Mouse (Mus musculus): ENCODE measurements around the gene Mylk.

Gene Mylk

DNA sequence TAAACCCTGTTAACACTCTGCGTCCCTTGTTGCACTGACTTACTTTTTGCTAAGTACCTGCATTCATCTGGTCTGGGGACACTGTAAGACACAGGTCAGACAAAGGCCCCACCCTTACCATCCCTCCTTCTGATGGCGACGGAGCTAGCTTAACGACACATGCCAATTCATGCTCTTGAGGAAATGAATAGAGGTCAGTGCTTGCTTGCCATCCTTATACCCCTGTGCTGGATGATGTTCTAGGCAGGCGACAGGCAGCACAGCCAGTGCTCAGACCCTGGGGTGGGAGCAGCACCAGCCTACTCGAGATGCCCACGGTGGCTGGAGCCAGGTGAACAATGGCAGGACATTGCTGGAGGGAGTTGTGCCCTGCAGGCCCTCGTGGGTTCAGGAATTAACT is 157.8 kb downstream of the Mylk start:
- DNase-seq (ENCODE audit: low spot score): no peak

DNA sequence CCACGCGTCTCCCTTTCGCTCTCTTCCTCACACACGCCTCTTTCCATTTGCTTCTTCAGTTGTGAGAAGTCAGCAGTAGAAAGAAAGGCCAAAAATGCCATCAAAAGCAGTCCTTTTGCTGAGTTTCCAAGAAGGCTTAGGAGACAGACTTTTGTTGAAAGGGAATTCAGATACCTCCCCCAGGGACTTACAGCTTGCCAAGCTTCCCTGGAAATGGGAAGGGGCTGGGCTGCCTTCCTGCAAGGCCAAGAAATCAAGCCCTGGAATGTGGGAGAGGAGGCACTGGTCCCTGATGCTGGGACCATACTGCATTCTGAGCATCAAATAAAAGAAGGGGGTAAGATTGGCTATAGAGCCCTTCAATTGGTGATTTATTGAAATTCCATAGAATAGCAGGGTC is 159.9 kb downstream of the Mylk start:
- DNase-seq (ENCODE audit: low spot score): no peak

DNA sequence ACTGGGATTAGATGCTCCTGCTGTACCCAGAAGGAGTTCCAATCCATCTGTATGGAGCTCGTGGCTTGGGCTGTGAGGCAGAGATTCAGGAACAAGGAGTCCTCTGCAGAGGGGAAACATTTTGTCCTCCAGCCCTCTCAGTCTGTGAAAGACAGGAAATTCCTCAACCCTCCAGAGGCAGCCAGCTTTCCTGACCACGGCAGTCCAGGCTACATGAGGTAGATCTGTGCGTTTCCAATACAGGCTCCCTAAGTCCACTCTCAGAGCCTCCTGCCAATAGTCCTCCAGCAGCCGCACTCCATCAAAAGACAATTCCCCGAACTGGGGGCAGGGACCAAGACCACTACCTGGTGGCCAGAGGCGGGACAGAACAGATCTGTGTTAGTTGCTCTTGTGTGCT is 164.4 kb downstream of the Mylk start:
- DNase-seq (ENCODE audit: low spot score): no peak

DNA sequence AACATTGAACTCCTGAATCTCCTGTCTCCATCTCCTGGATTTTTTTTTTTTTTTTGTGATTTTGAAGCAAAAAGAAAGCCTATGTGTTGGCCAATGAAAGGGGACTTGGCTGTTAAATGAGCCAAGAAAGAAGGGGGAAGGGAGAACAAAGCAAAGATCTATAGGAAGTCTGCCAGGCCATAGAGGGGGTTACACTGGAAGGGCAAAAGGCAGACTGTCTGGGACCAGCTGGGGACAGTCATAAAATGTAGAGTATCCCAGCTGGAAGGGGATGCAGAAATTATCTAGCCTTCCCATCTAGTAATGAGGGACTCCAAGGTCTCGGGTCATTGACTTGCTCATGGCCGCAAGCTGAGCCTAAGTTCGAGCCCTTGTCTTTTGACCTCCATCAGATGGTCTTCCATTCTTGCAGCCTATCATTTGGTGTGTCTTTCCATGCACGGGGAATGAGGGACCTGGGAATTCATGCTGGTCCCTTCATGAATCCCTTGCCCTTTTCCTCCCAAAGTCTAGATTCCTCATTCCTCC is 172.4 kb downstream of the Mylk start:
- no peak for DNase-seq (ENCODE audit: low spot score)

DNA sequence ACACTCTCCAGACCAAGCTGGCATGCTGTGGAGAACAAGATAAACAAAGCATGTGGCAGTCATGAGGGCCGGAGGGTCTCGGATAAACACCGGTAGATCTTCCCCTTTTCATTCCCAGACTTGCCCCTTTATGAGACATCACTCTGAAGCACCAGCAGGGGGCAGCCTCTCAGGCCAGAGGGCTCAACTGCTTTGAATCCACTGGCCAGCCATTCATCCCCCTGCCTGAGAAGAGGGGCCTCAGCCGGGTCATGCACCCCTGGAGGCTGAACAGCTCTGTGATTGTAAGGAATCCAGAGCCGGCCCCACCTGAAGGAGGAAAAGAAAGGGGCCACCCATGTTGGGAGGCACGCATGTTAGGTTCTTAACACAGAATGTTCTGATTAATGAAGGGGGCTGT is 175.2 kb downstream of the Mylk start:
- DNase-seq (ENCODE audit: low spot score): peak; percentile 85

DNA sequence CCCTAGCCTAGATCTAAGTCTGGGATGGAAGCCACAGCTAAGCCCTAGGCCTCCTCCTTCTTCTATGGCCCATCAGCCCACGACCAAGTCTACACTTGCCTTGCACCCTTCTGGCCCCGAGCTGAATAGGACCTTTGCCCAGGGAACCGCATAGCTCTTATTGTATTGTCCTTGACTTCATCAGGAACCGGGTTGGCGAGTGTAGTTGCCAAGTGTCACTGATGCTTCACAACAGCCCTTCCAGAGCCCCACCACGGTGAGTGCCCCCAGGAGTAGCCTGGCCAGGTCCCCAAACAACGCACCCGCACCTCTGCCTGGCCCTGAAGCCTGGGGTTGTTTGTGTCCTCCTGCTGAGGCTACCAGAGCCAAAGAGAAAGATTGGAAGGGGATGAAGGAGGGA is 175.9 kb downstream of the Mylk start:
- DNase-seq (ENCODE audit: low spot score): no peak

DNA sequence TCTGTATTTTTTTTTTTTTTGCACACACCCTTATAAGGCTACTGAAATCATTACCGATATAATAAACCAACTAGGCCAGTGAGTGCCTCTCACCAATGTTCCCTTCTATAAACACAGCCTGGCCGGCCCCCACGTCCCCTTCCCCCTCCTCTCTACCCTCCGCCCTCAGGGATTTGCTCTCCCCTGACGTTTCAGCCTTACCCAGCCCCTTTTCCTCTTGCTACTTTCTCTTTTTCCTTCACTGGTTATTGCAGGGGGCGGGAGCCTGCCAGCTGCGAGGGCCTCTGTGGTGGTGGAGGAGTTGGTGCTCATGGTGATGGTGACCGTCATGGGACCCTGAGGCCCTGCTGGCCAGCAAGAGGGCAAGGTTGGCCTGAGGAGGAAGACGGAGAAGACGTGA is 176.3 kb downstream of the Mylk start:
- no peak for DNase-seq (ENCODE audit: low spot score)

DNA sequence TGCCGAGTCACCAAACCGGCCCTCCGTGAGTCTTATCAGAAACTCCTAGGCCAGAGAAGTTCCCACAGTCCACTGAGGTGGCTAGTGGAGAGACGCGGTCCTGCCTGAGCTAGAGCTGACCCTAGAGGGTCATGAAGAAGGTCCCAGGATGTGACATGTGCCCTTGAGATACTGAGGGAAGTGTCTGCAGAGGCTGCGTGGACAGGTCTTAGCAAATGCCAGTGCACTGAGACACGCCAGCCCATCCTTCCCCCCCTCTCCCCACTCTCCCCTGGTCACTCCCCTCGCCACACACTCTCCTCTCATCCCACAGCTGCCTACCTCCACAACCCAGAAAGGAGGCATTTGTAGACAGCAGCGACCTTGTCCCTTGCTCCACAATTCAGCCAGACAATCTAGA is 178.6 kb downstream of the Mylk start:
- no peak for DNase-seq (ENCODE audit: low spot score)

DNA sequence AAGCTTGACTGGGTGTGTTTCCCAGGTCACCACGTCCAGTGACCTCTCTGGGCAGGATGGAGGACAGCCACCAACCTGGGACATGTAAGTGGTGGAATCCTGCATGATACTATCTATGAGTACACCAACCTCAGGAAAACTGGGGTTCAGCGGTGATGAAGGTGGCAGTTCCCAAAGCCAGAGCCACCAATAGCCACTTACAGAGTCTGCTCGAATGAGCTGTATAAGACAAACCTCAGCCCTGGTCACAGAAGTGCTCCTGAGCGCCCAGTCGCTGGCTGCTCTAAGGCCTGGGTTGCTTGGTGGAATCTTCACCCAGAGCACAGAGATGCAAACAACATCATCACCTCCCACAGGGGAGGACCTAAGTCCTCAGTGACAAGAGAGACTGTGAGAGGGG is 179.3 kb downstream of the Mylk start:
- no peak for DNase-seq (ENCODE audit: low spot score)

DNA sequence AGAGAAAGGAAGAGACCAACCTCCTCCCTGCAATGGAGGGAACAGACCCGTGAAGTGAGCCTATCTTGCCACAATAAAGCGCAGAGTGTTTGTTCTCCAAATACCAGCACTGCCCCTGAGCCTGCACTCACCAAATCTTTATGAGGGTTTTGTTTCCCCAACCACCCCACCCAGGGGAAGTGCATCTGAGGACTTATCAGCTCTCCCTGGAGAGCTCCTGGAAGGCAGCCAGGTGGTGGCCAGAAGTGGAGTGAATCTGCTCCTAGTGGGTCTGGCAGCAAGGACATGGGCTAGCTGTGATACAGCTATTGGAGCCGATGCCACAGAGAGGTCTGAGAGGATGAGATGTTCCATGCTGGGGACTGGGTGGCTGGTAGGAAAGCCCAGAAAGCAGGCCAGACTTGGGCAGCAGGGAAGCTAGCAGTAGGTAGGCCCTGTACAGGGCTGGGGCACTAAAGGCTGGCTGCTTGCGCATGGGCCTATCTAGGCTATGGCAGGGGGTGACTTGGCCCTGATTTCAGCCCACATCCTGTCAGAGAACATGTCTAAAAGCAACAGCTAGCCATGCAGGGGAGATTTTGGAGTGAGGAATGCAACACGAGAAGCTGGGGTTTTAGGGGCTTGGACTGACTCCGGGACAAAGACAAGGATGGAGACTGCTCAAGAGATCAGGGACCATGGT is 180.1 kb downstream of the Mylk start:
- no peak for DNase-seq (ENCODE audit: low spot score)

DNA sequence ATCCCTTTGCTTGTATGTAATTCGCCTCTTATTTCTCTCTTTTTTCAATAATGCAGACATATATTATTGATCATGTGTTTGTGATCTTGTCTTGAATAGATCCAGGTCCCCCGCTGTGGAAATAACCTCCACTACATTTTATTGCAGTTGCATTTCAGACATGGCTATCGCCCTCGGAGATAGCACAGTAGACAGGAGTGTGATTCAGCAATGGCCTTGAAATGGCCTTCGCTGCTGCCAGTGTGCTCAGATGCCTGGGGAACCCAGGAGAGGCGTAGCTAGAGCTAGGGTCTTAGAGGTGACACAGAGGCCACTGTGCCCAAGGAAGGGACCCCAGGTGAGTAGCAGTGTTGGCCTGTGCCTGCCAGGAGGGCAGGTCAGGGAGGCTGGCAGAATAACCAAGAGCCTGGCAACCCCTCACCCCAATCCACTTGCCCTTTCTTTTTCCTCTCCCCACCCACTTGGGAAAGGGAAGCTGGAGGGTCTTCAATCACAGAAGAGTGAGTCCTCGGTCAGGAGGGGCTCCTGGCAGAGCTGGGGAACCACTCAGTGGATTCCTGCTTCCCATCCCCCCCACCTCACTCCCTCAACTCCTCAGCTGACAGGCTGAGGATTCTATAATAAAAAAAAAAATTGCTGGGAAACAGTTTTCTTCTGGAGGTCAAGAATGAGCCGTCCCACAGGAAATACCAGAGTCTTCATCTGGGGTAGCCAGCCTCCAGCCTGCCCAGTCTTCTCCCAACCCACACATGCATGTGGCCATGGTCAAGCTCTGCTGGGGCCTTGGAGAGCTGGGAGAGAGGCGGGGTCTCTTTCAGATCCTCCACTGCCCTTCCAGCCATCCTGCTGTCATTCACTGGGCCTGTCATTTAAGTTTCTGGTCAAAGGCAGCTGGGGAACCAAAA is 181.8 kb downstream of the Mylk start:
- no peak for DNase-seq (ENCODE audit: low spot score)

DNA sequence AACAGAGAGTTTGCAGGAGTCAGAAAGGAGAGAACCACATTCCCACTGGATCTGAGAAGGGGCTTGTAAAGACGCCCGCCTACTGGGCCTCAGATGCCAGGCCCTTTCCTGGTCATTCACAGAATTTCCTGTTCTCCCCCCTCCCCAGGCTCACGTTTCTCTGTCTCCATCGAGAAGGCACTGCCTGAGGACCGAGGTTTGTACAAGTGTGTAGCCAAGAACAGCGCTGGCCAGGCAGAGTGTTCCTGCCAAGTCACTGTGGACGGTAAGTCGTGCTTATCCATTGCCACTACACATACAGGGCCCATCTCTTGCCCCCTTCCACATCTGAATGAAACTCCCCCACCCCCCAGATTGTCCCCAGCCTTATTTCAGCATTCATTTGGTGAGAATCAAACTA is 184.7 kb downstream of the Mylk start:
- no peak for DNase-seq (ENCODE audit: low spot score)

DNA sequence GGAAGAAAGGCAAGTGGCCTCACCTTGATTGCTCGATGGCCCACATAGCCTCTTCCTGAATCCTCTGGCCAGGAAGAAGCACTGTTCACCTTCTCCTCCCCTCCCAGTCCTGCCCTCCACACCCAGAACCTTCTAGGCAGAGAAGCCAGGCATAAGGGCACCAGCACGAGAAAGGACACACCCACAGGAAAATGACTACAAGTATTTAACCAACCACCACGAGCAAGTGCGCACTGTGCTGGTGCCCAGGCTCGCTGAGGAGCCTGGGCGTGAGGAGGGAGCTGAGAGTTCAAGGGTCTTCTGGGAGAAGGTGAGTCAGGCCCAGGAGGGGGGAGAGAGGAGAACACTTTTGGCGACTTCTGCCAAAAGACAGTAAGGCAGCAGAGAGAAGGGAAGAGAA is 185.1 kb downstream of the Mylk start:
- no peak for DNase-seq (ENCODE audit: low spot score)

DNA sequence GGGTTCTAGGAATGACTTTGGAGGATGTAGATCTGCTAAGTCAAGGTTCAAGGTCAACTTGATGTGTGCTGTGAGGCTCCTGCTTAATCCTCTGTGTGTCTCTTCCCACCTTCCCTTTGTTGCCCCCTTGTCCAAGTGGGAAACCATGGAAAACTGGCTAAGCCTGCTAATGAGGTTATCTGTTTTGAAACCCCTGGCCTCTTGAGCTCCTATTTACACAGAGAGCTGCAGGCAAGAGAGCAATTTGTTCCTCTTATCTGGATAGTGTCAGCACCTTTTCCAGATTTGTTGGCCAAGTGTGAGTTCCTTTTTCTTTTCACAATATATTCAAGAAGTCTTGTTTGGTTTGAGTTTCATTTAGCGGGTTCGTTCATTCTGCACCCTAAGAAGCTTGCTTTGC is 186.3 kb downstream of the Mylk start:
- no peak for DNase-seq (ENCODE audit: low spot score)

DNA sequence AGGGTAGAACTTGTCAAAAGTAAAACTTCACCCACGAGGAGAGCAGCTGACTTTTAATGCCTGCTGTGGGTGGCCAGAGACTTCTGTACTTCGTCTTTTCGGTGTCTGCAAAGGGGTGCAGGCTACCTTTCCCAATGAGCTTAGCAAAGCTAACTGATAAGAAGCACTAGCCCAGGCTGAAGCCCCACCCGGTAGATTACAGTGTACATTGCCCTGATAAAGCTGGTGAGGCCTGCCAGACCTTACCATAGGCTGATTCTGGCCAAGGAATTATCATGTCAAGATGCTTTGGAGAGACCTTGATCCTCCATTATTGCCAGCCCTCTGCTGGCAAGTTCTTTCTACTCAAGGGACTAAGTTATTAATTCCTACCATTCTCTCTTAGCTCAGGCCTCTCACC is 188.2 kb downstream of the Mylk start:
- DNase-seq (ENCODE audit: low spot score): no peak

DNA sequence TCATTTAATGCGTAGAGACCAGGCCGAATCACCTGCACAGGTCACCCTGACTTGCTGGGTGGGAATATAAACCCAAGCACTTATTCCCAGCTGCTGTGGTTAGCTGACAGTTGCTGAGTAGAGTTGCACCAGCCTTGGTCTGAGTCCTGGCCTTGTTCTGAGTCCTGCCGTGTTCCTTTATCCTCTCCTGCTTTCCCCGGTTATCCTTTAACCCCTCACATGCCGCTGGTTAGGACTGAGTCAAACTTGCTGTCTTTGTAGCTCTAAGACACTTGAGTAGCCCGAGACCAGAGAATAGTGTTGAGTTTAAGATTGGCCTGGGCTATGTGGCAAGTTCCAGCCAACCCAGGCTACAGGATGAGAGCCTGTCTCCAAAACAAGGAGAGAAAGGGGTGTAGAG is 189.5 kb downstream of the Mylk start:
- DNase-seq (ENCODE audit: low spot score): no peak

DNA sequence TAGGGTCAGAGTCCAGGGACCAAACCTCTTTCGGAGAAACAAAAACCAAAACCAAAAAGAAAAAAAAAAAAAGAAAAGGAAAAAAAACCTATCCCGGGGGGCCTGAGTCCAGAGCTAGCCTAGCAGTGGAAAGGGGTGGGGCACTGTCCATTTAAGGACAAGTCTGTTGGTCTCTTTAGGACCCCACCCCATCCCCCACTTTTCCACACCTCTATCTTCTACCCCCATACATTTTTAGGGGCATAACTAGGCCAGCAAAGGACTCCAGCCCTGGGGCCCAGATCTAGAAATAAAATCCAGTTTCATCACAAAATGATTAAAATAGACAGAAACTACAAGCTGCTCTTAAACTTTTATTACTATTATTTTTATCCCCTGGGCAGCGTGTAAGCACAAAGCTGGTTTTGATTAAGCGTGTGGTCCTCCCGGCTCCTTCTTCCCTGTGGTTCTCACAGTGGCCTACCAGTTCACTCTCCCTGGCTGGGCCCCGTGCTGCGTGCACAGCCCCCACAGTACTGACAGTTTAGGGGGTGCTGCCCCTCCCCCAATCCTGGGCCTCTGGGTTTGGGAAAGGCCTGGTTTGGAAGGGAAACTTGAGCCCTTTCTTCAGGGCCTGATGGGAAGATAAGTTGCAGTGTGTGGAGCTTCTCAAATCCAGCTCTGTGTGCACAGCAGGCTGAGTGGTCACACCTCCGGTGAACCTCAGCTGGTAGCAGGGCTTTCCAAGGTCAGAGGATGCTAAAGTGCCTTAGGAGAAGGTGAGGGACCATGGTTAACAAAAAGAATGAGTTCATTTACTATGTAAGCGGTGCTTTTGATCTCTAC is 190.7 kb downstream of the Mylk start:
- DNase-seq (ENCODE audit: low spot score): peak; percentile 66

DNA sequence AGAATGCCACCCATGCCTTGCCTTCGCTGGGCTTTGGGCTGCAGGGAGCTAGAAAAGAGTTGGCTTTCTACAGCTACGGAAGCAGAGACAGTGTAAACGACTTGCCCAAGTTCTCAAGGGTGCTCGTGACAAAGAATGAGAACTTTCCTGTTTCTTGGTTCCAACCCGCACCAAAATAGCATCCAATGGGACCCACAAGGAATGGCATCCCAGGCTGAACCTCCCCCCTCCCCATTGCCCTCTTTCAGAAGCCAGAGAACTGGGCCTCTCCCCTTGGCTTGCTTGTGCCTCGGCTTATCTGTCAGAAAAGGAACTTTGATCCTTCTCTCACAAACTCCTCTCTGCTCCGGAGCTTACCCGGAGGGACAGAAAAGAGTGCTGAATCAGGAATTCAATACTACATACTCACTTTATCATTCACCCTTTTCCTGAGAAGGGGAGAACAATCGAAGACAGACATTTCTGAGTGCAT is 191.4 kb downstream of the Mylk start:
- no peak for DNase-seq (ENCODE audit: low spot score)

DNA sequence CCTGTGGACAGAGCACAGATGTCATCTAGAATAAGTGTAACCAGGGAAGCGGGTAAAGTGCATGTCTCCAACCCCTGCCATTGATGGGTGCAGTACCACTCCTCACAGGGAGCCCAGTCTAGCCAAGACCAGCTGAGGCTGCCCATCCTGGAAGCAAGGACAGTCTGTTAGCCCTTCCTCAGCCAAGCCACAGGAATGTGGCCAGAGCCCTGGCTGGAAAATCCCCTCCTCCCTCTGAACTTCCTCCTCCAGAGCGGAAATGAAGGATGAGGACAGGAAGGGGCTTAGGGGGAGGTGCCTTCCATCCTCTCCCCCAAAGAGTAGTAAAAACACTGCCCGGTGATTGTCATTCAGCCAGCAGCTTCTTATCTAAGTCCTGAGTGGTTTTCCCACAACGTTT is 192.6 kb downstream of the Mylk start:
- DNase-seq (ENCODE audit: low spot score): peak; percentile 36

DNA sequence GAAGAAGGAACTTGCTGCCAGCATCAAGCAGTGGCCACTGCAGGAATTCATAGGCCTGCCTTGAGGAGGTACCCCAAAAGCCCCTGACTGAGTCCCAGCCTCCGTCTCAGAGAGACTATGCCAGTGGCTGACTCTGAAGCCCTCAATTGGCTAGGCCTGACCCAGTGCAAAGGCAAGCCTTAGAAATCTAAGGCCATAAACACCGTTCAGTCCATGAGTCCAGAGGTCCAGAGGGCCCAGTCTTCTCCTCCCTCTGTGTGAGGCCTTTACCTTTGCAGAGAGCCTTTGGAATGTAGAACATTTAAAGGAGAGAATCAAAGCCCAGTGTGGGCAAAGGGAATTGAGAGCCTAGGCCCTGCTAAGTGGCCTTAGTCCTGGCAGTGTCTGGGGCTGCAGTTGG is 193.2 kb downstream of the Mylk start:
- no peak for DNase-seq (ENCODE audit: low spot score)

DNA sequence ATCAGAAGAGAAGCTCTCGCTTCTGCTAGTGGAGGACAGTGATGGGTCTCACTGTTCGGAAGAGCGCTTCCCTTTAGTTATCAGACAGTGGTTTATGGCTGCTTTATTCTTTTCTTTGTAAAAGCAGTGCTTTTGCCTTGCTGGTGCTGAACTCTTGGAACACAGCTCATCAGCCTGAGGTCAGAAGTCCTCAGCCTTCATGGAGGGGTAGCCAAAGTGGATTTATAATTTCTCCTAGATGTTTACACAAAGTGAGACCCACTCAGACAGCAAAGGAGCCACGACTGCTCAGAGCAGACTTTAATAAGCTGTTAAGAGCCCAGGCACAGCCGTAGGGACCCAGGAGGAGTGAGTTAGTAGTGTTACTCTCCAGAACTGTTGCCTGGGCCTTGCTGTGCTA is 194.9 kb downstream of the Mylk start:
- no peak for DNase-seq (ENCODE audit: low spot score)

DNA sequence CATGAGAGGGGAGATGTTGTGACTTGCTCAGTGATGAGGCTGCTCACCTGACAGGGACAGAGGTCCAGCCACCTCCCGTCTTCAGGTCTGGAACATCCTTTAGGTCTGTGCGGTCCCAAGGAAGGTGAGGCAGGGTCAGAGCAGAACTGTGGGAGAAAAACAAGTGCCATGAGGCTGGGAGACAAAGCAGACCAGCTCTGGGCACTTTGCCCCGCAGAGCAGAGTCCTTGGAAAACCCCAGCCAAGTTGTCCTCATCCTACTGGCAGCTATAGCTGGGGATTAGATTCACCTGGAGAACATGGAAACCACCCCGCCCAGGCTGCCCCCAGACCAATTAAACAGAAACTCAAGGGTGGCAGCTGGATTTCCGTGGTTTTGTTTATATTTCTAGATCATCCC is 195.4 kb downstream of the Mylk start:
- no peak for DNase-seq (ENCODE audit: low spot score)
